Mouse (Mus musculus): ENCODE measurements at regions not wholly inside any gene's neighbourhood (a gene's known extent, or its start where the extent isn't known, plus 50 kb on each side); places are given as distances from the start of the nearest gene placed in this dataset.
"Not testable (repeated sequence)": the region's sequence is repeated elsewhere in the genome, so short reads cannot be mapped to it uniquely, and the experiment has no call there.

DNA sequence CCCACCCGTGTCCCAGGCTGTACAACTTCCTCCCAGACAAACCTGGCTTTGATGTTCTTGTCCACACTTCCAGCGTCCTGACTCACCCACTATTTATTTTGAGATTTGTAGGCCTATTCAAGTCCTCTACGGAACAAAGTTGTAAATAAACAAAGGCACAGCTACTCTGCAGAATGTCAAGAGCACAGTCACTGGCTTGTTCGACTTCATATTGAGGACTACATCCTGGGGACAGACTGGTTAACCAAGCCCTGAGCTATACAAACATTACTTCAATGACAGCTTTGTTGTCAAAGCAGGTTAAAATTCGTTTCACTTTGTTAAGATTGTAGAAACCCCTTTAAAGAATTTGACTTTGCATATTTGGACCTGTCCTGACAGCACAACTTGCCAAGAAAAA is 190.3 kb upstream of the Ctso start:
- no peak for DNase-seq (ENCODE audit: low spot score)

DNA sequence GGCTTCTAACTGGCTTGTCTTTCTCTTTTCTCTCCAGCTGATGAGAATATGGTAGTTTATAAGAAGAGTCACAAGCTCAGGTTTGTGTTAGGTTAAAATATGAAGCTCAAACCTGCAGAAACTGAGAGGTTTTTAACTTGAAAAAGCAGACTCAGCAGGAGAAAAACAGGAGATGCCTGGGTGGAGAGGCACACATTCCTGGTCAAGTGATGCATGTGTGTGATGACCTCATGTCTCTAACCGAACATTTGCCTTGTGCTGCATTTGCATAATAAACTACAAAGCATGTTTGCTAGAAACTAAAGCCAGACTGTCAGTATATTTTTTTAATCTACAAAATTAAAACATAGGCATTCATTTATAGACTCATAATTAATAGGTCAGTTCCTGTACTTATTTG is 182.2 kb upstream of the Ctso start:
- DNase-seq (ENCODE audit: low spot score): no peak

DNA sequence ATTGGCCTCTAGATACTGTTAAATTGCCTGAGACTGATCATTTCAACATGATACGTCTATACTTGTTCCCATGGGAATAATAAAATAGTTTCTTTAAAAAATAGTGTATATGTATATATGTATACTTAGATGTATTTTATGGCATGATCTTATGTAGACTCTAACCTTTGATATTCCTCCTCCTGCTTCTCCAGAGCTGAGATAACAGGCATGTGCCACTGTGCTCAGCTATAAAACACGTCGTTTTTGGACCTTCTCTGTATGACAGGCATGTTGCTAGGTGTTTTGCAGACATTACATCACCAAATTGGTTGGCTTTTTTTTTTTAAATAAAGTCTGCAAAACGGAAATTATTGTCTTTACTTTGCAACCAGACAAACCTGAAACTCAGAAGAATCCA is 179.4 kb upstream of the Ctso start:
- no peak for DNase-seq (ENCODE audit: low spot score)

DNA sequence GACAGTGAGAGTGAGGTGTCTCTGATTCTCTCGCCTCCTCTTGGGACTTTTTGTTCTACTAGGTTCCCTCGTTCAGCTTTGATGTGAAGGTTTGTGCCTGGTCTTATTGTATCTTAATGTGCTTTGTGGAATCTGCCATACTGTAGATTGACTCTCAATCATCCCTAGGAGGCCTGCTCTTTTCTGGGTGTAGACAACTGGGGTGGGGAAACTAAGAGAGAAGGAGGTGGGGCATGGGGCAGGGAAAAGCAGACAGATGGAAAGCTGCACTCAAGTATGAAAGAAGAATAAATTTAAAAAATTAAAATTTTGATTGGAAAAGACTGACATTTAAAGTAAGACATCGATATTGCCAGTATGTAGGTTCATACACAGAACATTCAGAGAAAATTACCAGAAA is 172.0 kb upstream of the Ctso start:
- DNase-seq (ENCODE audit: low spot score): no peak

DNA sequence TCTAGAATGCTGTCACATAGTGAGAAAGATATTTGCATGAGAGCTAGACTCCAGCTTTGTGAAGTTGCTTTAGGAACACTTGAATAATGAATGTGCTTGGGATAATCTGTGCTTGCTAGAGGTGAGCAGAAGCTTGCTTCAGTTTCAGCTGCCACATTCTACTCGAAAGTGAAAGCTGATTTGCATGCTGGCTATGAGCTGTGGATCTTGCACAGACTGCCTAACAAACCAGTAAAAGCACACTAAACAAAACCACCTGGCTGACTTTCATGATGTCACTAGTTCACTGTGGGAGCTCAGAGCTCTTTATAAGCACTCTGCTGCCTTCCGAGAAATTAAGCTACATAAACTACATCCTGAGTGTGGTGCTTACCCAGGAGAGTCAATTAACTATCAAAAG is 171.5 kb upstream of the Ctso start:
- no peak for DNase-seq (ENCODE audit: low spot score)

DNA sequence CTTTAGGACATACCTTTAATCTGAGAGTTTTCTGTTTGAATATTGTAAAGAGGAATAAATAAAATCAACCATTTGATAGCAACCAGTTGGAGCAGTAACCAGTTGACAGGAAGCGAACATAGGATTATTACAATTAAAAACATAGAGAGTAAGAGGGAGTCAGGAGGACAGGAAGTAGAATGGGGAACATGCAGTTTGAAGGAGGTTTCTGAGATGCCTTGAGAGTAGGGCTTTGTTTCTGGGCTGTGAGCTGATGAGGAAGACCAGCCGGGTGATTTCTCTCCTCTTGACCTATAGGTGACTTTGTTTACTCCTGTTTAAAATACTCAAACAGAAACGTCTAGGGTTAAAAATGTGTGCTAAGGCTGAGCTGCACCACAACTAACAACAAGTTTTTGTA is 160.6 kb upstream of the Ctso start:
- DNase-seq (ENCODE audit: low spot score): no peak

DNA sequence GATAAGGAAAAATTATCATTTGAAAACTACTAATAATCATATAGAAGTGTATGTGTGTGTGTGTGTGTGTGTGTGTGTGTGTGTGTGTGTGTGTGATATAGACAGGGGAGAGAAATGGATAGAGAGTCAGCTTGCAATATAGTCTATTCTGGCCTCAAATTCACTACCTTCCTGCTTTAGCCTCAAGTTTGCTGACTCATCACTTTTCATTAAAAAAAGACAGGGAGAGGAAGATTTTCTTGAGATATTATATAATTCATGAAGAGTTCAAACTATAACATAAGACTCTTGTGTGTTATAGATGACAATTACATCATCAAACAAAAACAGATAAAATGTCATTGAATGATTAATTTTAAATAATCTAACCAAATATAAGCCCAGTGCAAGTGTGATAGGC is 159.4 kb upstream of the Ctso start:
- DNase-seq (ENCODE audit: low spot score): no peak

DNA sequence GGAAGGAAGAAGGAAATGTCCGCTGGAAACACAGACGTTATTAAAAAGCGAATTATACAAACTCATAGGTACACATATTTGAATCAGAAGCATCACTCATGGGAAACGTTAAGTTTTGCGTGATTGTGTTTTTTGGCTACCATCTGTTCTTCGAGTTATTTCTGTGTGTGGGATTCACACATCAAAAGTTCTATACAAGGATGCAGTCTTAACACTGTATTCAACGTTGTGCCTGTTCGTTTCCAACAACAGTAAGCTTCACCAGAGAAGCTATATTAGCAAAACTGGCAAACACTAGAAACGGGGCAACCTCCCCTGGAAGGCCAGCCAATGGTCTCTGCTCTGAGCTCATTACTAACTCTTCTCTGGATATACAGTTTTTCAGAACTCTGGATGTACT is 150.3 kb upstream of the Ctso start:
- DNase-seq (ENCODE audit: low spot score): no peak

DNA sequence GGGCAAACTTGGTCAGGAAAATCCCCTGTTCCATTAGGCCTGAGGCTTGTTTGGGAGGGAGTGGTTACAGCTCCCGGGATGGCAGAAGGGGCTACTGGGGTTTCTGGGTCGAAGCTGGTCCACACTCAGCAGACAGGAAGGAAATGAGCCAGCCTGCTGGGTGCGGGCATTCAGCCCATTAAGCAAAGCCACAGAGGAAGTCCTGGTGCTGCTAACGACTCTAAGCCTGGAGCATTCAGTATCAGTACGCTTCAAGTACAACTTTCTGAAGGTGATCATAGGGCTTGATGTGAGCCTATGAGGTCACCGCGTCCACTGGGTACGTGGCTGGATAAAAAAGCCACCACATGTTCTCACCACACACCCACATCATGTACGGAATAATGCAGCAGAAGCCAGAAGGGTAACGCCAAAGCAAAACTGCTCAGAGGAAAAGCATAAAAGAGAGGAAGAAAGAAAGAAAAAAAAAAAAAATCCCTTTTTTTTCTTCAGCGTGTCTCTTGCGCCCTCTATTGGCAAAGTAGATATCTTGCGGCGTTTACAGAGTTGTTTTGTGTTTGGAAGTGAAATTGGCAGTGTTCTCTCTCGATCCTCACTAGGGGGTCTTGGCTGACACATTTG is 149.4 kb upstream of the Ctso start:
- no peak for DNase-seq (ENCODE audit: low spot score)

DNA sequence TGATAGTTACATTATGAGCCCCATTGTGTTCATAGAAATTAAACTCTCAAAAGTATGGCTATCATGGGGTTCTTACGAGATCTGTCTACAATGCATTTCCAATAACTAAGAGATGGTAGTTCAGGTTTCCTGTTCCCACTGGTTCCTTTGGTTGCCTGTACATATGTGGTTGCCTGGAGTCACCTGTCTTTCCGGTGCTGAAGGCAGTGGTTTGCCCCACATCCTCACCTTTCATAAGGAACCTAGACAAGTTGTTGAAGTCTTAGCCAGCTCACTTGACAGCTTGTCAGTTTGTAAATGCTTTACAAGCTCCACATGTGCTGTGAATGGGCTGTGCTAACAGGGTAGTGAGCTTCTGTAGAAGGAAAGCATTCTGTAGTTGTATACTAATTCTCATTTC is 143.5 kb upstream of the Ctso start:
- DNase-seq (ENCODE audit: low spot score): no peak

DNA sequence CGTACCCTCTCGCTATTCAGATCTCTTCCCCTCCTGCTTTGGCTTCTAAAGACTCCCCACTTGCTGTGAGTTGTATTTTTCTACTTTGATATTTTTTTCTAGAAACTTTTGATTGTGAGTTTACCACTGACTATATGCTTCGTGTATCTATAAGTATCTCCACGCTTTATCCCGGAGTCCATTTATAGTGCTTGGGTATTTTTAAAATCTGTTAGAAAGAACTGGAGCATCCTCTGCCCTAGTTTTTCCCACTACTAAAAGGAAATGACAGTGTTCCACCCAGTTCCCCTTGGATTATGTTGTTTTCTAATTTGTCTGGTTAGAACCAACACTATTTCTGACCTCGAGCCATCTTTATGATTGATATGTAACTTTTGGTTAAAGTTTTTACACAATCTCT is 142.7 kb upstream of the Ctso start:
- DNase-seq (ENCODE audit: low spot score): no peak

DNA sequence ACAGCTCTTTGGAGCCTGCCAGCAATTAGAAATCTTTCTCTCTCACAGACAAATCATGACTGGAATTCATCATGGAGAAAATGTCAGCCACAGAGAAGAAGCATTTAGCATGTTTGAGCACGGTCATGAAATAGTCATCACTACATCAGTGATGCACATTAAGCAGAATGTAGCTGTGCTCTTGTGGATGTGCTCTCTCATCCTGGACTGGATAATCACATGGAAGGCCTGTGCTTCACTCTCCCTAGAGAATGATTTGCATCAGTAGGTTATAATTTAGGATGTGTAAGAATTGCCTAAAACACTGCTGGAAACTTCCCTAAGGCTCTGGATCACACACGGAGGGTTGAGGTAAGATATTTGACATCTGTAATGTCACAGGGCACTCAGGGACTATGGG is 130.3 kb upstream of the Ctso start:
- DNase-seq (ENCODE audit: low spot score): no peak

DNA sequence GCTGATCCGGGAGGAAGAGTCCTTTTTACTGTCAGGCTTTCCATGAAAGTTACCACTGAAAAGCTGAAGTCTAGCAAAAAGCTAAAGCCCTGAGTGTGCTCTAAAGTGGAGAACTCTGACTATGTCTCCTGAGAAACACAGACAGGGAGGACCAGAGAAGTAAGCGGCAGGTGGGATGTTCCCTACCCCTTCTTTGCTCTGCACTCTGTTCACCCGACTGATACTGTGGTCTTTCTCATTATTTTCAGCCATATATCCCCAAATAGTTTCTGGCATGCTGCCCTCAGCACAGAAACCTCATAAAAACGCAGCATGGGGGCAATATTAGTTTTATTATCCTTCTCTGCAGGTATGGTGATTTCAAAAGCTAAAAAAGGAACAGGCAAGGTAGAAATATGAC is 126.7 kb upstream of the Ctso start:
- no peak for DNase-seq (ENCODE audit: low spot score)

DNA sequence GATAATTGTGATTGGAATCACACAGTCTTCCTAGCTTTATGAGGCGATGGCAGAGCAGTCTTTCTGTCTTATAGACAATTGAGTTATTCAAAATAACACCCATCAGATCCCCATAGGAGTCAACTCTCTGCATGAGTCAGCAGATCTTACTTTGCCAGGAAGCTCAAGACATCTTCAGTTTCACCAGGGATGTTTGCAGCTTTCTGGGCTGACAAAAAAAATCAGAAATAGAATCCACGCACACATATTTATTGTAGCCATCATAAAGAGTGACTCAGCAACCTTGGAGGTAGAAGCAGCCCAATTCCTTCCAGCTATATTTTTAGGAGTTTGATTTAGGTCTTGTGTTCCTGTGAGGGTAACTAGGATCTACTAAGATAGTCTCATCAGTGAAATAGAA is 122.8 kb upstream of the Ctso start:
- DNase-seq (ENCODE audit: low spot score): no peak

DNA sequence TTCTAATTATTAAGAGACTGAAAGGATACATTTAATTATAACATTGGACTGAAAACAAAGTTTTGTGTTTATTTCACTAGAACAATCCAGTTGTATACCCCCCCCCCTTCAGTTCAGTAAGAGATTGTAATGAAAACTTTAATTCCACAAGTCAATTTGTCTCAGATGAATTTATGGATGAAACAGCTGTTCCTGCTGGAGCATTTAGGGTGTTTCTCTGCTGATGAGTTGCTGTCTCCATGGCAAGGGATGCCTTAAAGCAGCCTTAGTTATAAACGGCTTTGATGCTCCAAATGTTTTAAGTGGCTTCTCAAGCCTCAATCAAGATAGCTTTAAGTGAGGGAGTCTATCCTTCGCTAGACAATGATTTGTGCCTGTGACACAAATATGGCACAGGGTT is 112.1 kb upstream of the Ctso start:
- no peak for DNase-seq (ENCODE audit: low spot score)

DNA sequence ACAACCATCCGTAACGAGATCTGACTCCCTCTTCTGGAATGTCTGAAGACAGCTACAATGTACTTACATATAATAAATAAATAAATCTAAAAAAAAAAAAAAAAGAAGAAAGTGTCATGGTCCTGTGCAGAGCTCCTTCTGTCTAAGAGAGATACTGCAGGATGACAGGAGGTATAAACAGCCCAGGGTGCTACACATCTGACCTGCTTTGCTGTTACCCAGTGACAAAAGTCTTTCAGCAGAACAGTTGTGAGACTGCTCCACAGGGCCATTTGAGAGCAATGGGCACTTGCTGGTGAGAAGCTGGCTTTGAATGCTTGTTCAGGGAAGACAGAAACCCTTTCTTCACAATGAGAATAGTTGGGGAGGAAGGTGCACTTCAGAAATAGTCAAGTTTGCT is 102.9 kb upstream of the Ctso start:
- DNase-seq (ENCODE audit: low spot score): no peak

DNA sequence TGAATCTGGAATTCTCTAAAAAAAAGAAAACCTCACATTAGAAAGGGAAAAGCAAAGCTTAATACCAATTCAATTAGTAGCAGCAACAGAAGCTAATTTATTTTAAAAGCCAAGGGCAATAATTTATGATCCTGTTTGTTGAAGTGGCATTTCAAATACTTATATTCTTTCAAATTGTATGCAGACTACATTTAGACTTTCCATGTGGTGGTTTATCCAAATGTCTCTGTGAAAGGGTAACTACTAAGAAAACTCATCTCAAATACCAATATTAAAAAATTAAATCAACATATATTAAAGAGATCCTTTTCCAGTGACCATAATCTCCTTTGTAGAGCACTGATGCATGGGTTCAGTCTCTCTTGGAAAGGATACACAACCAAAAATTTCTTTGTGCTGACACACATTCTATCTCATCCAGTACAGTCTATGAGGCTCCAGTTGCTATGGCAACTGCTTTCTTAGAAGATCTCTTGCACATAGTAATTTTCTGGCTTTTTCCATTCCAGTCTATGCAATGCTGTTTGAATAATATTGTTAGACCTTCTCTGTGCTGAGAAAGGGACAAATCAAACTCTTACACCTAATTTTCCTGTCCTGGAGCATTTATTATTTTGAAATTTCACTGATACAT is 102.3 kb upstream of the Ctso start:
- no peak for DNase-seq (ENCODE audit: low spot score)

DNA sequence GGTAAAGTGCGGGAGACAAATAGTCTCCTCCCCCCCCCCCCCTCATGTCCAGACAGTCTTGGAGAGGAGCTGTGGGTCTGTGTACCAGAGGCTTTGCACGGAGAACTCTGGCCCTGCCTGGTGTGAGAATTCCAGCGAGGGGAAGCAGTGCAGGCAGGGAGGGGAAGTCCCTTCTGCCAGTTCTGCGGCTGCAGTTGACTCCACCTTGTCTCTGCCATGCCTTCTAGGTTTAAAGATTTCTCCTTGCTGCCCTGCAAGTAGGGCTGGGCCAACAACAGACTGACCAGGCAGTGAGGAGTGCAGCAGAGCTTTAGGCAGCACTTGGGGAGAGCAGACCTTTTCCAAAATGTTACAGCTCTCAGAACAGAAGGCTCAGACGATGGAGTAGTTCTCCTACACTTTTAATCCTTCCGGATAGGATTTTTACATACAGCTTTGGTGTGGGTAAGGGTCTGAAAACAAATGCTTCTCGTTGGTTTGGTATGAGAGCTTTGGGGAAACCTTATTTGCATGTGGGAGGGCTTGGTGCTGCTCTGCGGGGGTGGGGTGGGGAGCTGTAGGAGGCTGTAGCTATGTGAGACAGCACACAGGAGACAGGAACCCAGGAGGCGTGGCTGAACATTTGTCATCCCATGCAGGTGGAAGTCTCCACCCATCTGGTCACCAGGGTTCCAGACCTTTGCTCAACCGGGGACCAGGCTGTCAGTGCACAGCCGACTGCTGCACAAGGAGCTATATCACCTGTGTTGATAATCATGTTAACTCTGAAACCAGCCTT is 96.8 kb upstream of the Ctso start:
- DNase-seq (ENCODE audit: low spot score): no peak

DNA sequence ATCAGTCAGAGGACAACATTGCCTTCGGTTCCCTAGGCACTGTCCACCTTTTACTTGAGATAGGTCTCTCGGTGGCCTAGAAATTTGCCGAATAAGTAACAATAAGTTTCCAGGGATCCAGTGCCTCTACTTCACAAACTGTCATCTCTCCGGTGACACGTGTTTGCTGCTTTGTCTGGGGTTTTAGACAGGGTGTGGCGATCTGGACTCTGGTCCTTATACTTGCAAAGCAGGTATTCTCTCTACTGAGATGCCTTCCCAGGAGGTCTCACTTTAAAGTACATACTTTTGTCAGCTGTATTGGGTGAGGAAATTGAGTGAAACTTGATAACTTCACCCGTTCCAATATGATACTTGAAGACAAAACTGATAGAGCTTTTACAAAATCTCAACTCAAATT is 95.9 kb upstream of the Ctso start:
- DNase-seq (ENCODE audit: low spot score): no peak

DNA sequence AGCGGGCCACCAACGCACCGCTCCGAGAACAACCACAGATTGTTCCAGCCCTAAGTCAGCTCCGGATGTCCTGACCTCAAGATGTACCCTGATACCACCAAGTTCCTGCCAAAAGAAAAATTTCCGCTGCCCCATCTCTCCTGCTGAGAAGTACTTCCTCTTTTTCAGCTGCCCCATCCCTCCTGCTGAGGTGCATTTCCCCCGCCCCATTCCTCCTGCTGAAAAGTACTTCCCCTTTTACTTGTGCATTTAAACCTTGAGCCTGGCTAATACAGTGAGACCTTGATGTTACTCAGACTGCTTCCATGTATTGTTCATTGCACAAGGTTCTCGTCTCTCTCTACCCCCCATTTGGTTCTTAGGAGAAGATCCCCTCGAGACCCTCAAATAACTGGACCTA is 94.3 kb upstream of the Ctso start:
- DNase-seq (ENCODE audit: low spot score): not testable (repeated sequence)

DNA sequence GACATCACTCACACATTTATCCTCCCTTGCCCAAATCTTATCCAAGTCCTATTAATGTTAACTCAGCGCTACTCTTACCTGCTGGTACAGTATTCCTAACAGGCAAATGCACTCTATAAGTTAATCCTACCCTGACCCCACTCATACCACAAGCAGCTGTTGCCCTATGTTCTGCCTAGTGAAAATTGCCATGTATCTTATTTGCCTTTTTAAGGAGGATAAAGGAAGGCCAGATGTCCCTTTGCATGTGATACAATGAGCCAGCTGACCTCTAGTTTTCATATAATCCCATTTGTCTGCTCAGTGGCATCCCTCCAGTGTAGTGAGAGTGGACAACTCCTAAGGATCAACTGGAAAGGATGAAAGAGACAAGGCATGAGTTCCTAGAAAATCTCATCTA is 67.9 kb upstream of the Ctso start:
- DNase-seq (ENCODE audit: low spot score): no peak

Data from lung, postnatal 25 days (tissue).